Mouse (Mus musculus): Measurements from ENCODE around the gene Mccc2.
"Not testable (repeated sequence)": the region's sequence is repeated elsewhere in the genome, so short reads cannot be mapped to it uniquely, and the experiment has no call there.

The Mccc2 gene

GRCm38 (mm10) chr13:100014906-100015895, at the start of gene Mccc2:
Gene Mccc2, minus strand, starts transcription at chr13:100015639.
- DNase-seq: peak; percentile 82

GRCm38 (mm10) chr13:100063936-100064335, 48.5 kb upstream of the Mccc2 start:
- no peak for DNase-seq

GRCm38 (mm10) chr13:100057738-100058137, 42.3 kb upstream of the Mccc2 start:
- DNase-seq: not testable (repeated sequence)

GRCm38 (mm10) chr13:100026013-100026412, 10.6 kb upstream of the Mccc2 start:
- DNase-seq: no peak

GRCm38 (mm10) chr13:100016891-100017290, 1.5 kb upstream of the Mccc2 start:
- DNase-seq: no peak

- DNase-seq: no peak
Observed at GRCm38 (mm10) chr13:100015937-100016336, 498 bp upstream of the Mccc2 start.

GRCm38 (mm10) chr13:100005911-100006496, 9.4 kb downstream of the Mccc2 start:
- DNase-seq: no peak

GRCm38 (mm10) chr13:100001790-100002196, 13.6 kb downstream of the Mccc2 start:
- DNase-seq: peak; percentile 80

- DNase-seq: no peak
Observed at GRCm38 (mm10) chr13:99999078-99999477, 16.4 kb downstream of the Mccc2 start.

- no peak for DNase-seq
Observed at GRCm38 (mm10) chr13:99998099-99998498, 17.3 kb downstream of the Mccc2 start.

GRCm38 (mm10) chr13:99989592-99989991, 25.8 kb downstream of the Mccc2 start:
- no peak for DNase-seq

GRCm38 (mm10) chr13:99983320-99983719, 32.1 kb downstream of the Mccc2 start:
- no peak for DNase-seq

GRCm38 (mm10) chr13:99979406-99979805, 36.0 kb downstream of the Mccc2 start:
- no peak for DNase-seq

- DNase-seq: no peak
Observed at GRCm38 (mm10) chr13:99970089-99970488, 45.4 kb downstream of the Mccc2 start.

- no peak for DNase-seq
Observed at GRCm38 (mm10) chr13:99967013-99967678, 48.3 kb downstream of the Mccc2 start.

GRCm38 (mm10) chr13:99963814-99964213, 51.6 kb downstream of the Mccc2 start:
- no peak for DNase-seq

- no peak for DNase-seq
Observed at GRCm38 (mm10) chr13:99961661-99962060, 53.8 kb downstream of the Mccc2 start.

GRCm38 (mm10) chr13:99955591-99955944, 59.9 kb downstream of the Mccc2 start:
- no peak for DNase-seq

GRCm38 (mm10) chr13:99954902-99955590, 60.4 kb downstream of the Mccc2 start:
- DNase-seq: no peak

- no peak for DNase-seq
Observed at GRCm38 (mm10) chr13:99947417-99947816, 68.0 kb downstream of the Mccc2 start.

GRCm38 (mm10) chr13:99943525-99943924, 71.9 kb downstream of the Mccc2 start:
- DNase-seq: no peak

- peak; percentile 25 for DNase-seq
Observed at GRCm38 (mm10) chr13:99940601-99941000, 74.8 kb downstream of the Mccc2 start.

- DNase-seq: no peak
Observed at GRCm38 (mm10) chr13:99939320-99939671, 76.1 kb downstream of the Mccc2 start.
